Mouse (Mus musculus) neural tube, embryonic 13.5 days (tissue): ENCODE data around the gene Cilp. TPM values are rescaled to one million over a fixed set of nuclear protein-coding genes. Genes with fewer than 3 reads are reported as not detected.
"Not testable (repeated sequence)": the region's sequence is repeated elsewhere in the genome, so short reads cannot be mapped to it uniquely, and the experiment has no call there.

Experiments used
- ATAC-seq: fragments of 200-750 bp; cut with Nextera tagmentation; 2 replicates; pipeline ENCODE4 v1.8.0; 2017; ENCODE audit warnings: low read depth, mild to moderate bottlenecking, moderate TSS enrichment, moderate library complexity
- H3K27ac ChIP-seq: fragments of 300-500 bp; sonication (generic); replicated peaks from 2 replicates; pipeline ENCODE4 v1.5.1; 2015; ENCODE audit warnings: moderate library complexity, mild to moderate bottlenecking, inconsistent platforms
- H3K27me3 ChIP-seq: fragments of 300-500 bp; sonication (generic); 2 replicates; pipeline ENCODE4 v1.6.1; 2015; ENCODE audit warnings: mild to moderate bottlenecking, inconsistent platforms
- H3K36me3 ChIP-seq: fragments of 300-500 bp; sonication (generic); 2 replicates; pipeline ENCODE4 v1.6.1; 2015; ENCODE audit warnings: mild to moderate bottlenecking, inconsistent platforms
- H3K4me1 ChIP-seq: fragments of 300-500 bp; sonication (generic); replicated peaks from 2 replicates; pipeline ENCODE4 v1.6.1; 2015; ENCODE audit warnings: inconsistent platforms
- H3K4me2 ChIP-seq: fragments of 300-500 bp; sonication (generic); 2 replicates; pipeline ENCODE4 v1.6.1; 2015; ENCODE audit warnings: inconsistent platforms, mild to moderate bottlenecking, moderate library complexity
- H3K4me3 ChIP-seq: fragments of 300-500 bp; sonication (generic); 2 replicates; pipeline ENCODE4 v1.5.1; 2015; ENCODE audit warnings: mild to moderate bottlenecking, inconsistent platforms
- H3K9ac ChIP-seq: fragments of 300-500 bp; sonication (generic); 2 replicates; pipeline ENCODE4 v1.6.1; 2015; ENCODE audit warnings: moderate library complexity, mild to moderate bottlenecking, inconsistent platforms
- H3K9me3 ChIP-seq: fragments of 300-500 bp; sonication (generic); 2 replicates; pipeline ENCODE4 v1.6.1; 2016; ENCODE audit warnings: inconsistent platforms
- WGBS: fragments of 180-500 bp; shearing (Covaris S2); methylation state at CpG from one replicate; pipeline ENCODE4 v1.1.7; 2015; 5-methylcytosine and 5-hydroxymethylcytosine counted together
- polyA plus RNA-seq: library from polyadenylated mRNA; unstranded; fragments of >200 nt; fragmentation: Nextera tagmentation; extraction: Ambion mirVana; gene quantifications from 2 replicates; pipeline ENCODE4 v1.2.1, GENCODE M21; 2015

The Cilp gene
- polyA plus RNA-seq, result 0.36 and 0.53 TPM in 2 replicates

GRCm38 (mm10) chr9:65264959-65265358 is at the start of gene Cilp:
Cilp (plus strand) TSS chr9:65265180.
- WGBS, result 50% methylated on average over 5 of the region's 5 CpGs
- H3K4me3 ChIP-seq, result no peak within 1 kb of the TSS
- H3K9ac ChIP-seq, result peak within 1 kb of the TSS; percentile 52
- ATAC-seq, result no peak
- H3K27ac ChIP-seq, result no peak within 1 kb of the TSS; the same call in 1 of the 2 replicates
- no peaks in the 10 kb centered on the region for H3K36me3 ChIP-seq
- no peaks in the 10 kb centered on the region for H3K9me3 ChIP-seq
- H3K4me2 ChIP-seq, result no peak within 1 kb of the TSS
- peaks cover 37% of the 10 kb centered on the region for H3K4me1 ChIP-seq
- no peaks in the 10 kb centered on the region for H3K27me3 ChIP-seq

GRCm38 (mm10) chr9:65215494-65216126 is 49.4 kb upstream of the Cilp start:
- Histone ChIP-seq H3K36me3 (no peaks in the 10 kb centered on the region), H3K9me3 (no peaks in the 10 kb centered on the region), H3K4me3 (peak overlapping the region; percentile 68), H3K27ac (peak overlapping the region; percentile 93), H3K9ac (peak overlapping the region; percentile 86), H3K4me1 (peaks cover 21% of the 10 kb centered on the region), H3K27me3 (no peaks in the 10 kb centered on the region), H3K4me2 (peak overlapping the region; percentile 95)
- ATAC-seq, result peak; percentile 11; the same call in 1 of the 2 replicates
- WGBS, result 10% methylated on average over 31 of the region's 31 CpGs

DNA sequence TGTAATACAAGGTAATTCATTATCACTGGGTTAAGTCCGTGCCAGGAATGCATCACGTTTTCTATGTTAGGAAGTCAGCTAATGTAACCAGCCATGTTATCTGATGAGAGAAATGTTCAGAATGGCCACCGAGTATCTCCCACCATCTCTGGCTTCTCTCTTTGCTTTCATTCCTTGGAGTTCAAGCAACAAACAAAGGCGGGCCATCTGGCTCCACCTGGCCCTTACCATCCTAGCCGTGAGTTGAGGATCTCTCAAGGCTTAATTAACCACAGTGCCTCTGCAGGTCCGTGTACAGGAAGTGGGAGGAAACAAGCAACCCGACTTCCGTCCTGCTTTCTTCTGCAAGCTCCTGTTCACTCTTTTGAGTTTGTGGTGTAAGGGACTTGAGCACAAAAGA is 48.0 kb upstream of the Cilp start:
- Histone ChIP-seq H3K27ac (no peak overlapping the region), H3K4me3 (no peak overlapping the region), H3K9me3 (no peaks in the 10 kb centered on the region), H3K9ac (no peak overlapping the region), H3K36me3 (no peaks in the 10 kb centered on the region), H3K4me1 (peaks cover 21% of the 10 kb centered on the region), H3K27me3 (no peaks in the 10 kb centered on the region), H3K4me2 (no peak overlapping the region)
- WGBS, result 71% methylated on average over 8 of the region's 8 CpGs
- ATAC-seq, result no peak

DNA sequence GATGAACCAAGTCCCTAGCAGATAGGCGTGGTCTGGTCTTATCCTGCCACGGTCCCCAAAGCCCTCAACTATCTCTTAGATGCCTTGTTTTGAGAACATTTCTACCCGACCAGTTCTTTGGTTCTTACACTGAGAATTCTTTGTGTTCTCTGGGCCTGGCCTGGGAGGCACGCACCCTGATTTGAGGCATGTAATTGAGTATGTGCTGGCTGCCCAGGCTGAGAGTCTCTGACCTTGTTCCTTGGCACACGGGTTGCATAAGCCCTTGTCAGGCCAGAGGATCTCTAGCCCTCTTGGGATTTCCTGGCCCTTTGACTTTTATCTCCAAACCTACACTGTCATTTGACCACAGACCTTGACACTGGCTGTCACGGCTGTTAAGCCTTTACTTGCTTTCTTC is 47.3 kb upstream of the Cilp start:
- WGBS, result 63% methylated on average over 6 of the region's 6 CpGs
- H3K4me1 ChIP-seq, result peaks cover 21% of the 10 kb centered on the region
- no peak overlapping the region for H3K9ac ChIP-seq

GRCm38 (mm10) chr9:65218916-65219315 is 46.1 kb upstream of the Cilp start:
- no peak overlapping the region for H3K27ac ChIP-seq
- no peaks in the 10 kb centered on the region for H3K9me3 ChIP-seq
- no peaks in the 10 kb centered on the region for H3K36me3 ChIP-seq
- H3K4me1 ChIP-seq, result peaks cover 21% of the 10 kb centered on the region
- H3K9ac ChIP-seq, result no peak overlapping the region
- WGBS, result 80% methylated on average over 1 of the region's 1 CpGs
- H3K27me3 ChIP-seq, result no peaks in the 10 kb centered on the region
- ATAC-seq, result no peak
- H3K4me3 ChIP-seq, result no peak overlapping the region
- H3K4me2 ChIP-seq, result no peak overlapping the region

More for the DNA sequence above, 47.3 kb upstream of the Cilp start:
- ATAC-seq, result no peak
- Histone ChIP-seq H3K27me3 (no peaks in the 10 kb centered on the region), H3K4me2 (no peak overlapping the region), H3K36me3 (no peaks in the 10 kb centered on the region), H3K27ac (no peak overlapping the region), H3K4me3 (no peak overlapping the region), H3K9me3 (no peaks in the 10 kb centered on the region)

- 61% methylated on average over 3 of the region's 3 CpGs for WGBS
- H3K9me3 ChIP-seq, H3K4me2 ChIP-seq, H3K4me3 ChIP-seq, ATAC-seq, H3K36me3 ChIP-seq, H3K27ac ChIP-seq, H3K27me3 ChIP-seq, H3K9ac ChIP-seq: not testable (repeated sequence)
- H3K4me1 ChIP-seq, result peaks cover 20% of the 10 kb centered on the region
Measured at GRCm38 (mm10) chr9:65220398-65220797, 44.6 kb upstream of the Cilp start.

GRCm38 (mm10) chr9:65223927-65224326 is 41.1 kb upstream of the Cilp start:
- Histone ChIP-seq H3K4me1 (no peaks in the 10 kb centered on the region), H3K27me3 (no peaks in the 10 kb centered on the region)
- WGBS, result 80% methylated on average over 6 of the region's 6 CpGs

GRCm38 (mm10) chr9:65225795-65226194 is 39.2 kb upstream of the Cilp start:
- Histone ChIP-seq H3K27me3 (no peaks in the 10 kb centered on the region), H3K9me3 (no peaks in the 10 kb centered on the region), H3K36me3 (peaks cover 14% of the 10 kb centered on the region; the same call in 1 of the 2 replicates), H3K9ac (no peak overlapping the region), H3K27ac (no peak overlapping the region), H3K4me1 (peaks cover 4% of the 10 kb centered on the region), H3K4me3 (no peak overlapping the region), H3K4me2 (no peak overlapping the region)
- 33% methylated on average over 4 of the region's 4 CpGs for WGBS
- ATAC-seq, result no peak

More at GRCm38 (mm10) chr9:65223927-65224326, 41.1 kb upstream of the Cilp start:
- Histone ChIP-seq H3K36me3 (peaks cover 9% of the 10 kb centered on the region; the same call in 1 of the 2 replicates), H3K4me2 (no peak overlapping the region), H3K9ac (no peak overlapping the region), H3K9me3 (no peaks in the 10 kb centered on the region), H3K4me3 (no peak overlapping the region), H3K27ac (no peak overlapping the region)
- ATAC-seq, result no peak

GRCm38 (mm10) chr9:65230250-65230649 is 34.7 kb upstream of the Cilp start:
- no peak for ATAC-seq
- 75% methylated on average over 6 of the region's 6 CpGs for WGBS
- H3K9me3 ChIP-seq, result no peaks in the 10 kb centered on the region

DNA sequence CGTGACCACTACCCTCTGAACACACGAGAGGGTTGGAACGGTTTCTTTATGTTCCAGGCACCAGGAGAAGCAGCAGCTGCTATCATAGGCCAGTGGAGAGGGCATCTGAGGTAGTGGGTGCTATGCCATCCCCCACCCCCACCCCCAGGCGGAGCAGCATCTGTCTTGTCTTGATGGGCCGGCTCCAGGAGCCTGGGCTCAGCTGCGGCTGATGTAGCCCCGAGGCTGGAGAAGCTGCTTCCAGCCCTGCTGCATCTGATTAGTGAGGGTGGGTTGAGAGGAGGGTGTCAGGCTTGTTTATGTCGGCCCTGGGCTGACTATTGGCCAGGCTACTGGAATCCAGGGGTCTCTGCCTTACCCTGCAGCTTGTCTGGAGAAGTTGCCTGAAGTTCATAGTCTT is 33.7 kb upstream of the Cilp start:
- Histone ChIP-seq H3K4me3 (no peak overlapping the region), H3K27ac (peak overlapping the region; percentile 69), H3K9ac (no peak overlapping the region), H3K4me2 (no peak overlapping the region), H3K27me3 (no peaks in the 10 kb centered on the region), H3K9me3 (no peaks in the 10 kb centered on the region), H3K4me1 (peaks cover 14% of the 10 kb centered on the region), H3K36me3 (peaks cover 18% of the 10 kb centered on the region; the same call in 1 of the 2 replicates)
- peak; percentile 65; the same call in 1 of the 2 replicates for ATAC-seq
- WGBS, result 39% methylated on average over 8 of the region's 8 CpGs

More at GRCm38 (mm10) chr9:65230250-65230649, 34.7 kb upstream of the Cilp start:
- Histone ChIP-seq H3K4me3 (no peak overlapping the region), H3K4me1 (peaks cover 14% of the 10 kb centered on the region), H3K9ac (no peak overlapping the region), H3K4me2 (no peak overlapping the region), H3K36me3 (peaks cover 18% of the 10 kb centered on the region; the same call in 1 of the 2 replicates), H3K27ac (peak overlapping the region; percentile 69; the same call in 1 of the 2 replicates), H3K27me3 (no peaks in the 10 kb centered on the region)

GRCm38 (mm10) chr9:65233243-65233985 is 31.6 kb upstream of the Cilp start:
- H3K9ac ChIP-seq, result no peak overlapping the region
- H3K27me3 ChIP-seq, result no peaks in the 10 kb centered on the region
- 90% methylated on average over 9 of the region's 9 CpGs for WGBS
- no peak for ATAC-seq
- peaks cover 14% of the 10 kb centered on the region; the same call in 1 of the 2 replicates for H3K36me3 ChIP-seq
- no peaks in the 10 kb centered on the region for H3K9me3 ChIP-seq
- no peak overlapping the region for H3K4me2 ChIP-seq
- no peak overlapping the region for H3K4me3 ChIP-seq
- H3K4me1 ChIP-seq, result peaks cover 24% of the 10 kb centered on the region
- H3K27ac ChIP-seq, result no peak overlapping the region

DNA sequence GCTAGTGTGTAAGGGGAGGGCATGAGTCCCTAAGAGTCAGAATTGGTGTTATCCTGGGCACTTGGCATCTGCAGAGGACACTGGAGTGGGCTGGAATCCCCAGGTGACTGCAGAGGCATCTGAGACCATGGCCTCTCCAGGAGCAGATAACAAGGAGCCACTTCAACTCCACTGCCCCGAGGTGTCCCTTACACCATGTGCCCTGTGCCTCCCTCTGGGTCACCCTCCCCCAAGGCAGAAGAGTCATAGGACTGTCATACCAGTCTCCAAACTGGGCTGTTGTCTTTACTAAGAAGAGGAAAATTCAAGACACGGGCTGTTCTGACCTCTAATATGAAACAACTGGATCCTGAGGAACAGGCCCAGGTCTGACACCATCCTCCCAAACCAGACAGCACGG is 30.2 kb upstream of the Cilp start:
- Histone ChIP-seq H3K36me3 (peaks cover 14% of the 10 kb centered on the region; the same call in 1 of the 2 replicates), H3K9me3 (no peaks in the 10 kb centered on the region), H3K4me3 (no peak overlapping the region), H3K27me3 (no peaks in the 10 kb centered on the region), H3K27ac (no peak overlapping the region), H3K4me1 (peaks cover 33% of the 10 kb centered on the region), H3K9ac (no peak overlapping the region), H3K4me2 (no peak overlapping the region)
- no peak for ATAC-seq
- 81% methylated on average over 3 of the region's 3 CpGs for WGBS
